Mouse (Mus musculus) brain, adult 2 months (tissue): ENCODE data around the gene Afap1.

Experiments used
- DNase-seq: peaks from one replicate; pipeline ENCODE4 v3.0.0; 2011; ENCODE audit warnings: low read depth, low spot score

The Afap1 gene

DNA sequence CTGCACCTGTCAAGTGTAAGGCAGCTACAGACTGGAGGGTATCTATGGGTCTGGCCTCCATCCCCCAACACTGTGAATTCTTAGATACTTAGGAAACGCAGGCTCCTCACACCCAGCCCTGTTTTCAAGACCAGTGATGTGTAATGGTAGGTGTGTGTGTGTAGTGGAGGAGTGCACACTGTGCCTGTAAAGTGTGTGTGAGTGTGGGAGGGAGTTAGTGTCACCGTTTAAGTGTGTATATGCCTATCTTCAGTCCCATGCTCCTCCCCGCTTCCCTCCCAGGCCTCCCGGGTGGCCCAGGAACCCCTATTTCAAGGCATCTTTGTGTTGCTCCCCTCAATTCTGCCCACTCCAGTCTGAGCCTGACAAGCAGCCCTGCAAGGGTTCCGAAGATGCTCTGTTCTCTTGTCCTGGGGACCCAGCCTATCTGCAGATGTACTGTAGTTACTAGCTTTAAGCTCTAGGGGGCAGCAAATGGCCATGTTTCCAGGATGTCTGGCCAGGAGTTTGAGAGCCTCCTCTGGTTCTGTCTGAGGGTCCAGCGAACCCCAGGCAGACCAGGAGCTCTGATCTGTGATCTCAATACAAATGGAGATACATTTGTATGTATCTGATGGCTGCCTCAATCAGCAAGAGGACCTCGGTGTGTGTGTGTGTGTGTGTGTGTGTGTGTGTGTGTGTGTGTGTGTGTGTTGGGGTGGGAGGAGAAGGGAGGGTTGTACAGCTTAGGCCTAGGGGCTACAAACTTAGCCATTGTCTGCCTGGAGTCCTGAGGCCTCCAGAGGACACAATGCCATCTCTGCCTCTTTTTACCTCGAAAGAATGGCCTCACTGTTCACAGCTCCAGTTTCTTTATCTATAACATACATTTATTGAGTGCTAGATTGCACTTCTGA is 140.7 kb downstream of the Afap1 start:
- DNase-seq = peak; percentile 79

DNA sequence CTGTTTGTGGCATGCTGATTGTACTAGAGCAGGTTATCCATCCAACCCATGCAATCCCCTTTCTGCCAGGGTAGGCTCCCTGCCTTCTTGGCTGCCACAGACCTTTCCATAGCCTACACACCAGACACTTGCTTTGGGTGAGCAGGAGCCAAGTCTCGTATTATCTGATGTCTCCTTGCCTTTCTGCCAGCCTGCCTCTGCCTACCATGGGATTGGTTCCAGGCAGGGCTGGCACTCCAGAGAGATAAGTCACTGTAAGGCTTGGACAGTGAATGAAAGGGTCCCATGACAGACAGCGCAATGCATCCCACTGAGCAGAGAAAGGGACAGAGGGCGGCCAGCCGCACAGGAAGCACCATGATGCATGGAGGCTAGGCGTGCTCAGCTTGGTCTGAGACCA is 146.5 kb downstream of the Afap1 start:
- no peak for DNase-seq

DNA sequence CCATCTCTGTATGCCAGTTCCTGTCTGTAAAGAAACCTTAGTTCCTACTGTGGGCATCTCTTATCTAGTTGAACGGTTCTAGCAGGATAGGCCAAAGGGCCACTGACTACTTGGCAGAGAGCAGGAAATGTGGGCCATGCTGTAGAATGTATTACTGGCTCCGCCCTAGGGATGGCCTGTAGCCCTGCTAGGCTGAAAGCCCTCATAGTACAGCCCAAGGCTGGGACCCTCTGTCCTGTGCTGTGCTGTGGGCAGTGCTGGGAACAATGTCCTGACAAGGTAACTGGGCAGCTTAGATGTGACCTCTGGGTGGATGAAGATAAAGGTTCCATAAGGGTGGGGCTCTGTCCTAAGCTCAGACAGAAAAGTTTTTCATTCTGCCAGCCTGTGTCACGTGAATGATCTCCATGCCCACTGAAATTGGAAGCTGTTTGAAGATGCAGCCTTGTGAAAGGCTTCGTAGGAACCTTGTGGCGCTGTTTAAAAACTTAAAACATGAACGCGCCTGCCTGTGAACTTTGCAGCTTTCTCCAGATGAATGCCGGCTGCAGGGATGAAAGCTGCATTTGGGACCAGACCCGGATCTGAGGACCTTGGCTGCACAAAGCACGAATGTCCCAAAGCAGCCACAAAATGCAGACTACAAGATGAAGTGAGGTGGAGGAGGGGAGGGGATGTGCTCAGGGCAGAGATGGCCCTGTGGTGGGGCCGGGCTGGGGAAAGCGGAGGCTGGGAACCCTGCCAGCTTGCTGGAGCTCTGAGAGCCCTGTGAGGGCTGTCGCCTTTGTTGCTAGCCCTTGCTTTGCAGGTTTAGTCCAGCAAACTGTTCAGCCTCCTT is 147.5 kb downstream of the Afap1 start:
- DNase-seq = peak; percentile 43

DNA sequence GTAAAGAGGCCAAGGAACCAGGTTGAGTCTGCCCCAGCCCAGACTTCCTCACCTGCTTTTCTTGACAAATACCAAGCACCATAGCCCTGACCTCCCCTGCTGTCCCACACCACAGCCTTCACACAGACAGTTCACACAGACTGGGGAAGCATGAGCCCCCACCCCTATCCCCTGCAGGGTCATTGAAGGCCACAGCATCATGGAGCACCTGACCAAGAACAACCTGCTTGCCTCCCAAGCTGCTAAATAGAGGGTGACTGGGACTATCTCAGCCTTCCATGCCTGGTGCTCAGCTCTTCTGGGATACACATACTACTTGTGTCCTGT is 148.1 kb downstream of the Afap1 start:
- no peak for DNase-seq

DNA sequence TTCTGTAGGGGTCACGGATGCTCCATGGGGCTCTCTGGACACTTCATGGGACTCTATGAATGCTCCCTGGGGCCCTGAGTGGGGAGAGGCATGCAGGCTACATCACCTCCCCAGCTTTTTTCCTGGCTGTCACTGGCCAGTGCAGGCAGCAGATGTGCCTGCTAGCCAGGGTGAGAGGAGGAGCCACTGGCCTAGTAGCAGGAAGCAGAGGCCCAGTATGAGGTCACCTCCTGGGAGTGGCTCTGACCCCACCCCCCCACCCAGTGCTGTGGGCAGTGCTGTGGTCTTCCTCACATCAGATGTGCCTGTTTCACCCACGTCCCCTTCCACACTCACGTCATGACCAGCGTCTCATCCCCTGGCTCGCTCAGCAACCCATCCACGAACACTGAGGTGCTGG is 148.6 kb downstream of the Afap1 start:
- no peak for DNase-seq

DNA sequence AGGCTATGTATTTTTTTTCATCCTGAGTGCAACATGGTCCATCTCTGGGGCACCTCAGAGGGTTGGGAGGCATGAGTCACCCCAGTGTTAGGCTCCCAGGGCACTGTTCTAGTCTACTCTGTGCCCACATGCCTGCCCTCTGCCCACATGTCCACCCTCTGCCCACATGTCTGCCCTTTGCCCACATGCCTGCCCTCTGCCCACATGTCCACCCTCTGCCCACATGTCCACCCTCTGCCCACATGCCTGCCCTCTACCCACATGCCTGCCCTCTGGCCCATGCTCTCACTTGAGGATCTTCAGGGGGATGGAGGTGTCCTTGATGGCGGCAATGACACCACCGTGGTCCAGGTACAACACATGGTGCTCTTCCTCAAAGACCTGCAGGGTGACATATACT is 150.0 kb downstream of the Afap1 start:
- no peak for DNase-seq
